Mouse (Mus musculus) myocyte (in vitro differentiated cells): ENCODE measurements around the gene 4930548H24Rik. TPM values are rescaled to one million over a fixed set of nuclear protein-coding genes. Genes with fewer than 3 reads are reported as not detected.

Experiments used
- H3K27me3 ChIP-seq: one replicate; pipeline ENCODE4 v1.6.1; 2011; ENCODE audit not compliant: control insufficient read depth, insufficient read depth, insufficient read length
- H3K36me3 ChIP-seq: one replicate; pipeline ENCODE4 v1.6.1; 2011; ENCODE audit not compliant: control insufficient read depth, insufficient read depth
- H3K4me2 ChIP-seq: one replicate; pipeline ENCODE4 v1.6.1; 2011; ENCODE audit warnings: low read depth, control low read depth
- H3K4me3 ChIP-seq: one replicate; pipeline ENCODE4 v1.5.1; 2011; ENCODE audit warnings: mild to moderate bottlenecking, control low read depth, moderate library complexity
- H3K79me2 ChIP-seq: one replicate; pipeline ENCODE4 v1.6.1; 2011; ENCODE audit not compliant: control insufficient read depth, insufficient read depth
- H3ac ChIP-seq: one replicate; pipeline ENCODE4 v1.6.1; 2011; ENCODE audit not compliant: control insufficient read depth, insufficient read length
- CEBPB ChIP-seq: IDR thresholded peaks from 2 replicates; pipeline ENCODE4 v1.6.1; 2011; ENCODE audit warnings: mild to moderate bottlenecking, moderate library complexity; ENCODE audit not compliant: poor library complexity, insufficient read depth, severe bottlenecking
- E2F4 ChIP-seq: IDR thresholded peaks from one replicate; pipeline ENCODE4 v1.6.1; 2011; ENCODE audit warnings: mild to moderate bottlenecking, control low read depth, moderate library complexity; ENCODE audit not compliant: insufficient read depth
- MAX ChIP-seq: IDR thresholded peaks from one replicate; pipeline ENCODE4 v1.6.1; 2011; ENCODE audit warnings: low read depth, mild to moderate bottlenecking, control low read depth
- MYOD1 ChIP-seq, 3 experiments: IDR thresholded peaks; one replicate each; pipeline ENCODE4 v1.6.1; 2011; ENCODE audit warnings: control low read depth in 2 of 3, low read depth in 2 of 3, mild to moderate bottlenecking in 2 of 3, moderate library complexity in 1 of 3; ENCODE audit not compliant: insufficient read length in 2 of 3, control insufficient read depth in 1 of 3
- MYOG ChIP-seq, 3 experiments: IDR thresholded peaks; one replicate each; pipeline ENCODE4 v1.6.1; 2011; ENCODE audit warnings: control low read depth in 2 of 3, low read depth in 2 of 3, mild to moderate bottlenecking in 2 of 3; ENCODE audit not compliant: insufficient read length in 2 of 3, control insufficient read depth in 1 of 3, insufficient read depth in 1 of 3
- POLR2A ChIP-seq: IDR thresholded peaks from one replicate; pipeline ENCODE4 v1.6.1; 2011; ENCODE audit warnings: low read depth, mild to moderate bottlenecking, control low read depth, moderate library complexity; ENCODE audit not compliant: insufficient read length
- POLR2AphosphoS2 ChIP-seq: IDR thresholded peaks from one replicate; pipeline ENCODE4 v1.6.1; 2011; ENCODE audit warnings: low read depth, control low read depth; ENCODE audit not compliant: insufficient read length
- REST ChIP-seq: IDR thresholded peaks from one replicate; pipeline ENCODE4 v1.6.1; 2011; ENCODE audit warnings: mild to moderate bottlenecking, control low read depth, moderate library complexity; ENCODE audit not compliant: insufficient read depth, insufficient read length
- SRF ChIP-seq: IDR thresholded peaks from one replicate; pipeline ENCODE4 v1.6.1; 2011; ENCODE audit warnings: low read depth; ENCODE audit not compliant: control insufficient read depth, insufficient read length
- TCF12 ChIP-seq: IDR thresholded peaks from one replicate; pipeline ENCODE4 v1.6.1; 2011; ENCODE audit warnings: mild to moderate bottlenecking, control low read depth; ENCODE audit not compliant: poor library complexity, insufficient read depth, severe bottlenecking
- TCF3 ChIP-seq: IDR thresholded peaks from one replicate; pipeline ENCODE4 v1.6.1; 2011; ENCODE audit warnings: low read depth, control low read depth; ENCODE audit not compliant: insufficient read length
- USF1 ChIP-seq: IDR thresholded peaks from one replicate; pipeline ENCODE4 v1.6.1; 2011; ENCODE audit warnings: low read depth, mild to moderate bottlenecking, control low read depth, moderate library complexity
- polyA plus RNA-seq: library from polyadenylated mRNA; unstranded; fragments of >200 nt; fragmentation: generic; extraction: Trizol; gene quantifications from one replicate; pipeline ENCODE4 v1.2.1, GENCODE M21; 2012; ENCODE audit warnings: missing spikeins

The 4930548H24Rik gene
- not detected for polyA plus RNA-seq

DNA sequence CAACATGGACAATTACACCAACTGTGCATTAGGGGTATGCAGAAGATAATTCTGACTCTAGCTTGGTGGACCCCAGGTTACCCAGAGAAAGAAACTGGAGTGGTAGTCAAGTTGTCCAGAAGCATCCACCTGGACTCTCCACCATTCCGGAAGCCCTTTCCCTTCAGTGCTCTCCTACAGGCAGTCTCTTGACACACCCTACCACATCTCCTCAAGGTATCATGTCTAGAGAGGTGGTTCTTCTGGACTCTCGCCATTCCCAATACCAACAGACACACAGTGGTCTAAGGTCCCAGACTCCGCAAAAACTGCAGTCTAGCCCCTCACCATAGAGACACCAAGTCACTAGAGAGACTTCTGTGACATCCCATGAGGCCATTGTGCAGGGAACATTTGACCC is at the start of gene 4930548H24Rik:
Gene 4930548H24Rik, plus strand, starts transcription at position 301 of the 400 bp plus-strand sequence.
- H3K4me3 ChIP-seq: no peak within 1 kb of the TSS
- no peak for TF ChIP-seq CEBPB
- TF ChIP-seq MYOD1 (IDR thresholded peaks at IDR 0.05; ENCODE audit: control insufficient read depth in 1 of 3, insufficient read length in 2 of 3, low read depth in 2 of 3): no peak
- no peak for TF ChIP-seq MYOG (IDR thresholded peaks at IDR 0.05; ENCODE audit: control insufficient read depth in 1 of 3, insufficient read depth in 1 of 3, insufficient read length in 2 of 3, low read depth in 2 of 3)
- no peak for TF ChIP-seq TCF12
- TF ChIP-seq TCF3: no peak
- TF ChIP-seq E2F4: no peak
- TF ChIP-seq POLR2AphosphoS2: no peak
- no peak for TF ChIP-seq USF1
- no peak for TF ChIP-seq MAX
- no peak for TF ChIP-seq SRF
- TF ChIP-seq REST: no peak
- no peak for TF ChIP-seq POLR2A
- no peaks in the 10 kb centered on the region for H3K27me3 ChIP-seq
- H3K4me2 ChIP-seq: no peak within 1 kb of the TSS
- H3ac ChIP-seq: no peak within 1 kb of the TSS
- H3K36me3 ChIP-seq: peaks cover 6% of the 10 kb centered on the region
- no peaks in the 10 kb centered on the region for H3K79me2 ChIP-seq

GRCm38 (mm10) chr5:31451336-31451735 is 34.2 kb upstream of the 4930548H24Rik start:
- TF ChIP-seq MYOG (IDR thresholded peaks at IDR 0.05; ENCODE audit: control insufficient read depth in 1 of 3, insufficient read depth in 1 of 3, insufficient read length in 2 of 3, low read depth in 2 of 3) (no peak), USF1 (no peak), TCF3 (no peak), MYOD1 (IDR thresholded peaks at IDR 0.05; ENCODE audit: control insufficient read depth in 1 of 3, insufficient read length in 2 of 3, low read depth in 2 of 3) (no peak), E2F4 (no peak), POLR2AphosphoS2 (no peak), MAX (no peak), TCF12 (no peak), CEBPB (no peak)
- Histone ChIP-seq H3K27me3 (no peaks in the 10 kb centered on the region), H3ac (no peak overlapping the region), H3K36me3 (no peaks in the 10 kb centered on the region), H3K4me2 (no peak overlapping the region), H3K4me3 (peak overlapping the region; percentile 57), H3K79me2 (peaks cover 29% of the 10 kb centered on the region)

- TF ChIP-seq MYOG (IDR thresholded peaks at IDR 0.05; ENCODE audit: control insufficient read depth in 1 of 3, insufficient read depth in 1 of 3, insufficient read length in 2 of 3, low read depth in 2 of 3) (no peak), POLR2A (peak; percentile 51), CEBPB (no peak), MYOD1 (IDR thresholded peaks at IDR 0.05; ENCODE audit: control insufficient read depth in 1 of 3, insufficient read length in 2 of 3, low read depth in 2 of 3) (no peak), TCF12 (no peak), E2F4 (peak; percentile 38), REST (peak; percentile 58), USF1 (peak; percentile 90), TCF3 (no peak), SRF (peak; percentile 4), POLR2AphosphoS2 (peak; percentile 73), MAX (no peak)
- Histone ChIP-seq H3K4me3 (peak within 1 kb of the TSS; percentile 57), H3ac (no peak within 1 kb of the TSS), H3K36me3 (no peaks in the 10 kb centered on the region), H3K4me2 (peak within 1 kb of the TSS; percentile 90), H3K27me3 (no peaks in the 10 kb centered on the region), H3K79me2 (peaks cover 36% of the 10 kb centered on the region)
These were observed 33.5 kb upstream of the 4930548H24Rik start, which contains the start of gene Zfp512 for GRCm38 (mm10) chr5:31451878-31452561. Gene Zfp512, plus strand, starts transcription at chr5:31452431.

DNA sequence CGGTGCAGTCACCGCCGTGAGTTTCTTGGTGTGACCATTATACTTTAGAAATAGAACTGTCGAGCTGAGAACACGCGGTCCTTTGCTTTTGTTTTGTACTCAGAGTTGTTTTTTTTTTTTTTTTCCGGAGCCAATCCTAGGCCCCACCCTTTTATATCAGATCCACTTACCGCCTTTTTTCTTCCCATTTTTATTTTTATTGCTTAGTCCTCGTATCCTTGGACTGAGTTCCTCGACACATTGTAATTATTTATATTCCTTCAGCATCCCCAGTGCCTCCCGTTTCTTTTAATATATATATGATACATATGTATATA is 33.0 kb upstream of the 4930548H24Rik start:
- H3K36me3 ChIP-seq: no peaks in the 10 kb centered on the region
- TF ChIP-seq MAX (no peak), USF1 (no peak), MYOG (IDR thresholded peaks at IDR 0.05; ENCODE audit: control insufficient read depth in 1 of 3, insufficient read depth in 1 of 3, insufficient read length in 2 of 3, low read depth in 2 of 3) (no peak), REST (no peak), SRF (no peak), POLR2AphosphoS2 (no peak), POLR2A (no peak), MYOD1 (IDR thresholded peaks at IDR 0.05; ENCODE audit: control insufficient read depth in 1 of 3, insufficient read length in 2 of 3, low read depth in 2 of 3) (no peak), TCF3 (no peak), CEBPB (no peak), TCF12 (no peak), E2F4 (no peak)
- peak overlapping the region; percentile 90 for H3K4me2 ChIP-seq
- H3ac ChIP-seq: no peak overlapping the region
- H3K79me2 ChIP-seq: peaks cover 40% of the 10 kb centered on the region
- H3K27me3 ChIP-seq: no peaks in the 10 kb centered on the region
- H3K4me3 ChIP-seq: peak overlapping the region; percentile 57
